Mouse (Mus musculus): ENCODE results near the gene Rep15. TPM values are rescaled to one million over a fixed set of nuclear protein-coding genes. Genes with fewer than 3 reads are reported as not detected.
A peak's percentile ranks its signal among the peaks of the same experiment; 100 is the strongest.

The Rep15 gene
- total RNA-seq, 1 experiment from 2014 or later: not detected

- ATAC-seq (replicated peaks; ENCODE audit: low read depth, poor library complexity, severe bottlenecking): no peak
These were observed 4.0 kb upstream of the Rep15 start for GRCm38 (mm10) chr6:147028396-147028795.

DNA sequence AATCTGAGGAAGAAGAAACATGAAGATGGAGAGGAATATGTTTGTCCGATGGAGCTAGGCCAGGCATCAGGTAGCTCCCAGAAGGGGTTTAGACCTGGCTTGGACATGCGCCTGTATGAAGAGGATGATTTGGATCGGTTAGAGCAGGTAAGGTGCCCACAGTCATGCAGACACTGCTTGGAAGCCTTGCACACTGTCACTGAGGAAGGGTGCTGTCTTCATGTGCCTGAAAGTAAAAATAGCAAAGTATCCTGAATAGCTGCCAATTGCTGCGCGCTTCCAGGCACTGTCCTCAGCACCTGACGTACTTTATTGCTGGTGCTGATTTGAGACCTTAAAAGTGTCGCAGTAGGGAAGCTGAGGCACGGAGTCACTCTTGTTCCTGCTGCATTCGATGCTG is 2.8 kb upstream of the Rep15 start:
- ATAC-seq (replicated peaks; ENCODE audit: low read depth, poor library complexity, severe bottlenecking): no peak

GRCm38 (mm10) chr6:147030096-147030885 is 2.1 kb upstream of the Rep15 start:
- no peak for ATAC-seq (replicated peaks; ENCODE audit: low read depth, poor library complexity, severe bottlenecking)

DNA sequence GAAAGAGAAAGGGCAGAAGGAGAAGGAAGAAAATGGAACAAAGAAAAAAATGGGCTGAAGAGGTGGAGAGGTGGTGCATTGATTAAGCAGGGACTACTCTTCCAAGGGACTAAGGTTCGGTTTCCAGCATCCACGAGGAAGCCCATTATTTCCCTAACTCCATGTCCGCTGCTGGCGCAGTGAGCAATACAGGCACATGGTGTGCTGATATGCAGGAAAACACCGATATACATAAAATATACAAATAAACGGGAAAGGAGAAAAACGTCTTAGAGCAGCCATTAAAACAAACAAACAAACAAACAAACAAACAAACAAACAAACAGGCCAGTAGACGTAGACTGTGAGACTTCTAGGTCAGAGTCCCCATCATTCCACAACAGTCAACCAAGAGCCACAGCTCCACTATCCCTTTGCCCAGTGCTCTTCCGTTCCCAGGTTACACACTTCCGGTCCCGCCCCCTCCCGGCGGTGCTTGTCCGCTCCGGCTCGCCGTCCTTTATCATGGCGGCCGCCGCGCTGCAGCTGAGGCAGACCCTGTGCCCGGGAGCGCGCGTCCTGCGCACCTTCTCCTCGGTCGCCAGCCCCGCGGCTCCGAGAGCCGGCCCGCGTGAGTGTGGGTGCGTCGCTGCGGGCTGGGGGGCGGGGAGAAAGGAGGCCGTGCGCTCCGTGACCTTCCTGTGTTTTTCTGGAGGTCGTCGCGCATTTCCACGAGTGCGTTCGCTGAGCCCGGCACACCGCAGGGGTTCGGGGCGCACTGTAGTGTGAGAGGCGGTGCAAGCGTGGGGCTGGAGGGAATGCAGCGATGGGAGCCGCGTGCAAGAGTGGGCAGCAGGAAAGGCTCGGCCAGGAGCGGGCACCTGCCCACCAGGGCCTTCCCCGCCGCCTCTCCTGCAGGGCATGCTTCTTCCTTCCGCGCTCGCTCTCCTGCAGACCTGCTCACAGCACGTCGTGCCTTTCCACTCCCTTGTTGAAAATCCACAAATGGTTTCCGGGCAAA is 10.2 kb downstream of the Rep15 start, which contains the start of gene Mrps35:
Mrps35 (plus strand) TSS at position 474 of the 1,000 bp plus-strand sequence.
- peak; percentile 100 for ATAC-seq (replicated peaks; ENCODE audit: low read depth, poor library complexity, severe bottlenecking)

GRCm38 (mm10) chr6:147043633-147044032 is 11.2 kb downstream of the Rep15 start:
- ATAC-seq (replicated peaks; ENCODE audit: low read depth, poor library complexity, severe bottlenecking): no peak

DNA sequence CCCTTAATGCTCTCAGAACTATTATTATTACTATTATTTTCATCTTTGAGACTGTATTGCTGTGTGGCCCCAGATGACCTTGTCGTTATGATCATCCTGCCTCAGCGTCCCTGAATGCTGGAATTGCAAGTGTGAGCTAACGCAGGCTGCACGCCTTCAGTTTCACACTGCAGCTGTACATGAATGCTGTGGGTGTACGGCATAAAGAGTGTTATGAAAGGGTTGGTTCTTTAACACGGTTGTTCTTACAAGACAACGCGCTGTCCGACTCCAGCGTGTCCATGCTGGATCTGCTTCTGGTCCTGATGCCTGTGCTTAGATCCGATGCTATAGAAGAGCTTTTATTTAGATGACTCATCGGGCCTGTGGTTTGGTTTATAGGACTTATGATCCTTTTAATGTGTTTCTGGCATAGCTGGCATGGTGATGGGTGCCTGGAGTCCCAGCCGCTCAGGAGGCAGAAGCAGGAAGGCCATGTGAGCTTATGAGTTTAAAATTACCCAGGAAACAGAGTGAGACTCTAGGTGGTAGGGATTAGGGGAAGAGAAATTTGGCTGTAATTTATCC is 16.9 kb downstream of the Rep15 start:
- ATAC-seq (replicated peaks; ENCODE audit: low read depth, poor library complexity, severe bottlenecking): no peak

GRCm38 (mm10) chr6:147051666-147052065 is 19.3 kb downstream of the Rep15 start:
- 0 out of 2 replicates have a peak, but pooled peaks have one; percentile 18 for ATAC-seq (replicated peaks; ENCODE audit: low read depth, poor library complexity, severe bottlenecking)

GRCm38 (mm10) chr6:147052440-147052839 is 20.1 kb downstream of the Rep15 start:
- ATAC-seq (replicated peaks; ENCODE audit: low read depth, poor library complexity, severe bottlenecking): no peak

DNA sequence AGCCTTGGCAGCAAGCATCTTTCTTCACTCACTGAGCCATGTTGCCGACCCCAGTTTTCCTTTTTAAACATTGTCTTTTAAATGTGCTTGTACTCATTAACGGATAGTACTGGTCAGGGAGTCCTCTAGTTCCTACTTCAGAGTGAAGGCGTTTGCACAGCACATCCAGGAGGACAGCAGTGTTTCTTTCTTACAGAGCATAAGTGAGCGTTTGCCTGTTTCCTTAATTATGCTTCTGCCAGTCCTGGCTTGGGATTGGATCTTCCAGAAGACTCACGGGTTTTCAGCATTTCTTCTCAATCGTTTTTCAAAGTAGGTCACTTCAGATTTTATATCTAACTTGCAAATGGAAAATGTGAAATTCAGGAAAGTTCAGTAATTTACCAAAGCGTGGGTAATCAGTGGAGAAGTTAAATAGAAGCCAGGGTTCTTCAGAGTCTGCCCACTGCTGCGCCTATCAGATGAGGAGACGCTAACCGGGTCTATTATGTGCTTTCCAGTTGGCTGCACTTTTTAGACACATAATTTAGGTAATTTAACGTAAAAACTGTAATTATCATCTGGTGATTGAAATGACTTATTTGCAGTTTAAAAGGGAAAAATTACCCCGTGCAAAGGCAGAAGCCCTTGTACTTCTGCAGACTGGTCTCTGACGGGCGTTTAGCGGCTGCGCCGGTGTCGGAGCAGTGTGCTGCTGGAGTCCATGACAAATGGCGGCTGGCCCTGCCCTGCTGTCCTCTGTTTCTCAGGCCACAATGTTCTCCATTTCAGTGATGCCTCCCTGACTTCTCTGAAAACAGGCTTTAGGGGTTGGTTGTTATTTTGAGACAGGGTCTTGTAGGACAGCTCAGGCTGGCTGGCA is 21.6 kb downstream of the Rep15 start:
- ATAC-seq (replicated peaks; ENCODE audit: low read depth, poor library complexity, severe bottlenecking): no peak

- no peak for ATAC-seq (replicated peaks; ENCODE audit: low read depth, poor library complexity, severe bottlenecking)
These were observed 23.1 kb downstream of the Rep15 start for GRCm38 (mm10) chr6:147055374-147055977.

DNA sequence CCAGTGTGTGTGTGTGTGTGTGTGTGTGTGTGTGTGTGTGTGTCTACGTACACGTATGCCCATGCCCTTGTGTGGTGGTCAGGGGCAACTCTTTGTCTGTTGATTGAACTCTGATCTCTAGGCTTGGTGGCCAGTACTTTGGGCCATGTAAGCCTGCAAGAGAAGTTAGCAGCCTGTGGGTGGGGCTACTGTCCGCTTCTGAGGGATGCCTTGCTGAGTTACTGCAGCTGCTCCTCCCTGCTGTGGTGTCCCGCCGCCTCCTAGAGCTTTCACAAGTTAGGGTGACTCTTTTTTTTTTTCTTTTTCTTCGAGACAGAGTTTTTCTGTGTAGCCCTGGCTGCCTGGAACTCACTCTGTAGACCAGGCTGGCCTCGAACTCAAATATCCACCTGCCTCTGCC is 26.9 kb downstream of the Rep15 start:
- no peak for ATAC-seq (replicated peaks; ENCODE audit: low read depth, poor library complexity, severe bottlenecking)

DNA sequence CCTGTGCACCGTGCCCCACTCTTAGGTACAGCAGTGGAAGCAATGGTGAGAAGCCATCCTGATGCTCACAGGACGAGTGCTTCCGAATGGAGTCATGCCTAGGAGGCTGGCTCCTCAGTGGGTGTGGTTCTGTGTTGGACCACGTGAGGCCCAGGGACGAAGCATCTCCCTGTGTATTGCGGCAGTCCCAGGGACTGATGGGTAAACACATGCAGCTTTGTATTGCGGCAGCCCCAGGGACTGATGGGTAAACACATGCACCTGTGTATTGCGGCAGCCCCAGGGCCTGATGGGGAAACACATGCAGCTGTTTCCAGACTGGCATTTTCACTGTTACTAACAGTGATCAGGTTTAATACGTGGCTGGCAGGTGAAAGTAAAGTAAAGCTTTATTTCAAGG is 29.2 kb downstream of the Rep15 start:
- ATAC-seq (replicated peaks; ENCODE audit: low read depth, poor library complexity, severe bottlenecking): no peak

DNA sequence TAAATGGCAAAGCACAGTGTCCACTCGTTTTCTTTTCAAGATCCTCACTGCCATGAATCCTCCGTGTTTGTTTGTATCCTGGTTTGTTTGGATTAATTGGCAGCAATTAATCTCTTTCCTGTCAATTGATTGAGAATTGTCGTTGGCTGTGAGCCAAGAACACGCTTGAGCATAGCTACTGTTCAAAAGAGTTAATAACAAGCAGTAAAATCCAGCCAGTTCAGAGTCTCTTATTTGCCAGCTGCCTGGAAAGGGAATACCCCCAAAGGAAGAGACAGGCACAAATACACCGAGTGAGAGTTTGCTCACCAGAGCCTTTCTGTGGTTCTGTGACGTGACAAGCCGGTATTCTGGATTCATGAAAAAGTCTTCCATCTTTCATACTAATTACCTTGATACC is 29.6 kb downstream of the Rep15 start:
- no peak for ATAC-seq (replicated peaks; ENCODE audit: low read depth, poor library complexity, severe bottlenecking)

DNA sequence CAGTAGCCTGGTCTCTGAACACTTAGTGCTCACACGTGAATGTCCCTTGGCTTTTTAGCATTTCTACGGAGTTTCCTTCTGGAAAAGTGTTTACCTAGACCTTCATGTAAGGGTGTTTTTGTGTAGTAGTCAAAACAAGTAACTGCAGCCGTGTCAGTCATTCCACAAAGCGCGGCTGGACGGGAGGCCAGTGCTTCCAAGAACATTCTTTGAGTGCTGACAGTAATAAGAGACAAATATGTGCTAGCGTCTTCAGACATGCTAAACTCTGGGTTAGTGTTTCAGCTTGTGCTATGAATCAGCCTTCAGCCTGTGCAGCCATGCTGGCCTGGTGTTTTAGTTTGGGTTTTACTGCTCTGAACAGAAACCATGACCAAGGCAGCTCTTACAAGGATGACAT is 30.3 kb downstream of the Rep15 start:
- no peak for ATAC-seq (replicated peaks; ENCODE audit: low read depth, poor library complexity, severe bottlenecking)

DNA sequence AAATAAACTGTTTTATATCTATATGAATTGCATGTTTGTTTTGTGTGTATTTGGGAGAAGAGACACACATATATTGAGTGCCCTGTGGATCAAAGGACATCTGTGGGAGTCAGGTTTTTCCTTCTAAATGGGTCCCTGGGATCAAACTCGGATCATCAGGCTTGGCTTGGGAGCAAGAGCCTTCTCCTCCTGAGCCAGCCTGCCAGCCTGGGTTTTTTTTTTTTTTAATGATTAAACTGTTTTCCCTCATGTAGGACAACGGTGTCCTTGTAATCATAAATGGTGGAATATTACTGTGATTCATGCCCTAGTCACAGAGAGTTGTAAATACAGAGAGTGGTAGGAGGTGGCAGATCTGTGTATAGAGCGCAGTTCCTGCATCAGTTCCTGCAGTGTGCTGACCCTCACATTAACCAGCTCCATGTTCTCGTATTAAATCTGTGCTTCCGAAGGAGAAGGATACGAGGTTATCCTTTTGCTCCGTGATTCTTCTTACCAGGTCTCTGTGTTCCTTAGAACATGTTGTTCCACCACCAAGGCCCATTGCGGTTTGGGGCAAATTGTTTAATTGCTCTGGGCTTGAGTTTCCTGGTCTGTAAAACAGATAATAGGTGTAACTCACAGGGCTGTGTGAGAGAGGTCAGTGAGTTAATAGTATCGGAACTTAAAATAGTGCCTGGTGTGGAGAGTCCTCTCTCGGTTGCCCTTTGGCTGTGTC is 32.0 kb downstream of the Rep15 start:
- no peak for ATAC-seq (replicated peaks; ENCODE audit: low read depth, poor library complexity, severe bottlenecking)

GRCm38 (mm10) chr6:147064944-147065261 is 32.5 kb downstream of the Rep15 start:
- no peak for ATAC-seq (replicated peaks; ENCODE audit: low read depth, poor library complexity, severe bottlenecking)

DNA sequence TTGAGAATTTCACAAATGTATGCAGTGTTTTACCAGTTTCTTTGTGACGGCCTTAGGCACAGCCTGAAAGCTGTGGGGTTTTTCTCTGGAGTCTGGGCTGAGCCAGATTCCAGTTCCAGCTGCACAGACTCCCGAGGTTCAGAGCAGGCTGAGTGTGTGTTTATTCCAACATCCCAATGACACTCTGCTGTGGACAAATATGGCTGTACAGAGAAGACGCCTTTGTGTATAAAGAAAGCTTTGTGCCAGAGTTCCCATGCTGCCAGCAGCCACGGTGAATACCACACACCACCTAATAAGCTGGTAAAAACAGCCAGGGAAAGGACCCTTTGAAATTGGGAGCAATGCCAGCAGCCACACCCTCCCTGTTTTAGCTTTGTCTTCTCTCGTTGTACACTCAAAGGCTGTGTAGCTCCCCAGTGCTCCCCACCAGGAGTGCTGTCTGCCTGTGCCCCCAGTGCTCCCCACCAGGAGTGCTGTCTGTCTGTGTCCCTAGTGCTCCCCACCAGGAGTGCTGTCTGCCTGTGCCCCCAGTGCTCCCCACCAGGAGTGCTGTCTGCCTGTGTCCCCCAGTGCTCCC is 43.5 kb downstream of the Rep15 start:
- no peak for ATAC-seq (replicated peaks; ENCODE audit: low read depth, poor library complexity, severe bottlenecking)

DNA sequence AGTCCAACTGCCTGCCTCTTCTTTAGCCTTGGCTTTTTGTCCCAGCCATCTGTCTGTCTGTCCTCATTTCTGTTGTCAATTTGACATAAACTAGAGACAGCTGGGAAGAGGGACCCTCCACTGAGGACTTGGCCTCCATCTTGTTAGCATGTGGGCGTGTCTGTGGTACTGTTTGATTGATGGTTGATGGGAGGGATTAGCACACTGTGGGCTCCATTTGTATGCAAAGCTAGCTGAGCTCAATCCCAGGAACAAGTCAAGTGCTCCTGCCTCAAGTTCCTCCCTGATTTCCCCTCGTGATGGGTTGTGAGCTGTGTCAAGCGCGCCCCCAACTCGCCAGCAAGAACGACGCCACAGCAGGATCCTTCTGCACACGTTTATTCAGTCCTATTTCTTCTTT is 44.5 kb downstream of the Rep15 start:
- ATAC-seq (replicated peaks; ENCODE audit: low read depth, poor library complexity, severe bottlenecking): no peak

Measured in common myeloid progenitor, adult 5-6 weeks (primary cell).